Mouse (Mus musculus) cerebellum, adult 9-11 months (tissue): ENCODE measurements at regions not wholly inside any gene's neighbourhood (a gene's known extent, or its start where the extent isn't known, plus 50 kb on each side); places are given as distances from the start of the nearest gene placed in this dataset.

Experiments used
- DNase-seq: peaks from one replicate; pipeline ENCODE4 v3.0.0; 2022

- DNase-seq: no peak
Observed at GRCm38 (mm10) chr16:8351424-8351823, 73.5 kb downstream of the Tmem114 start.

GRCm38 (mm10) chr16:8349148-8349547, 75.8 kb downstream of the Tmem114 start:
- DNase-seq: no peak

DNA sequence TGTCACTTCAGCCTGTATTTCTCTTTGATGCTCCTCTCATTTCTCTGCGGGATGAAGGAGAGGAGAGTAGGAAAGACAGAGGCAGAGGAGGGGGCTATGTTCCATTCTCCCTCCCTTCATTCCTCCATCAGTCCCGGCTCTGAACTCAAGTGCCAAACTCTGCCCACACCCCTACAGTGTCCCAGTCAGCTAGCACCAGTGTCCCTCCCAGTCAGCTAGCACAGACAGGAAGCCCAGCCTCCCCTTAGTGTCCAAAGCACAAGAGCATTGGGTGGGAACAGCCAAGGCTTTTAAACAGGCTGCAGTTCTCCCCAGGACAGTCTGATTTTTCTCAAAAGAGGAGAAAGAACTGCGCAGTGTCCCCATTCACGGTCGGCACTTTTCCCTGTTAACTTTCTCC, 76.3 kb downstream of the Tmem114 start:
- DNase-seq: peak; percentile 14

DNA sequence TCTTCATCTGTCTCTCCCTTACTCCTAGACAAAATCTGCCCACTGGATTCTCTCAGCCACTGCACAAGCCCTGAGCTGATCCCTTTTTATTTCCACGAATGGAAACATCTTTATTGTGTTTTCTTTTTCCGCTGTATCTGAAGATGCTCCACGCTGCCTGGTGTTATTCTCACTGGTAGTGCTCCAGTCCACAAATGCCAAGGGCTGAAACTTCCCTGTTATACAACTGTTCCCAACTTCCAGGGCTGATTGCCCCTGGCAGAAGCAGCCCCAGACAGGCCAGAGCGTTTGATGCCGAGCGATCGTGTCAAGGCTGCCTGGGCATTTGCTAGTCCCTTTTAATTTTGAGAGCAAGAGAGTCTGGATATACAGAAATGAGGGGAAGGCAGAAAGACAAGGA, 79.7 kb downstream of the Tmem114 start:
- no peak for DNase-seq

DNA sequence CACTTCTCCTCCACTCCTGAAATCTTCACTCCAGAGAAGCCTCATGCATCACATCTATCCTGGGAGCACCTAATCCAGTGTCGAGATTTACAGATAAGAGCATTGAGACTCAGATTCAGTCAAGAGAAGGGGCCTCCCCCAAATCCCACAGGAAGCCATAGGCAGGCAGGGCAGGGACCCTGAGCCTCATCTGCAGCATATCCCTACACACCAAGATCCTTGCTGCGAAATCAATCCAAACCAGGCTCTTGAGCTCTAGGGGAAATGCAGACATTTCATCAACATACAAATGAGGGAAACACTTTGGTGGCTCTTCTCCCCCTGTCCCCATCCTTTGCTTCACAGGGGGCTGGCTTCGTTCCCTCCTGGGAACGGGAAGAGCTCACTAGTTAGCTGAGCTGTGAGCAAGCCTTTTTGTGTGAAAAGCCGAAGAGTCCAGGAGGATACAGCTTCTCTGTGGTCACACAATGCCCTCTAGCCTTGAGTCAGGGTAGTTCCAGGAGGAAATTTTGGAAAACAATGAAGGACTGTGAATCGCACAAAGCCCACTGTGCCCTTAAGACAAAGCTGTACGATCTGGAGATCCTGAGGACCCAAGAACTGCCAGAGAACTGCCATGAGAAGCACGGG, 91.7 kb downstream of the Tmem114 start:
- peak; percentile 9 for DNase-seq

GRCm38 (mm10) chr16:8311996-8312395, 112.9 kb downstream of the Tmem114 start:
- DNase-seq: no peak

GRCm38 (mm10) chr16:8306389-8306788, 118.5 kb downstream of the Tmem114 start:
- no peak for DNase-seq
